Mouse (Mus musculus) embryonic stem cell, embryonic (primary cell): ENCODE results near the gene Irf9.

Experiments used
- CTCF ChIA-PET, 4 experiments: fragments of 300-600 bp in 2 of 4; fragments of 350-600 bp in 2 of 4; sonication (Branson Sonifier 250); formaldehyde crosslinking; loops; one replicate each; lab custom pipeline; 2022; ENCODE audit warnings: inconsistent platforms in 2 of 4; lab: Charles Lee
- POLR2A ChIA-PET, 4 experiments: fragments of 300-600 bp in 2 of 4; fragments of 350-600 bp in 2 of 4; sonication (Branson Sonifier 250); formaldehyde crosslinking; loops; one replicate each; lab custom pipeline; 2022; ENCODE audit warnings: antibody characterized with exemption in 4 of 4, inconsistent platforms in 1 of 4; lab: Charles Lee

Irf9 gene

GRCm38 (mm10) chr14:55603271-55603632 is at the start of gene Irf9:
Gene Irf9, plus strand, starts transcription at chr14:55603571.
- ChIA-PET POLR2A (interaction anchor here in 3 of 4 experiments (0.6 to 5.6 kb wide), 9 partner anchors 12 to 1370 kb away, joined by 3 to 53 read pairs (median 10); partner anchors contain the start of genes Rnf31 (in 3 of the 3), Psme2 (in 2 of the 3), A730061H03Rik (in 1 of the 3) and Dcaf11 (in 1 of the 3)), CTCF (no interaction called here)

GRCm38 (mm10) chr14:55554635-55555034 is 48.7 kb upstream of the Irf9 start:
- CTCF ChIA-PET, result interaction anchor here in 2 of 4 experiments (0.6 to 1.1 kb wide), 7 partner anchors 31 to 690 kb away, joined by 3 read pairs; partner anchors contain the start of gene Emc9 (in 1 of the 2)
- POLR2A ChIA-PET, result interaction anchor here in 2 of 4 experiments (0.6 to 6.5 kb wide), 13 partner anchors 9 to 911 kb away, joined by 3 to 96 read pairs (median 3); partner anchors contain the start of genes Pck2 (in 1 of the 2), Psme2 (in 1 of the 2) and Rnf31 (in 1 of the 2)

GRCm38 (mm10) chr14:55555788-55556187 is 47.6 kb upstream of the Irf9 start:
- POLR2A ChIA-PET, result interaction anchor here in 3 of 4 experiments (0.7 to 6.5 kb wide), 10 partner anchors 9 to 268 kb away, joined by 3 to 96 read pairs (median 4); partner anchors contain the start of genes Pck2 (in 2 of the 3), Psme2 (in 1 of the 3) and Rnf31 (in 1 of the 3)
- CTCF ChIA-PET, result interaction anchor here in 3 of 4 experiments (0.5 to 2.1 kb wide), 9 partner anchors 9 to 268 kb away, joined by 3 to 17 read pairs (median 4); partner anchors contain the start of genes Emc9 (in 1 of the 3), Nfatc4 (in 1 of the 3), Pck2 (in 1 of the 3) and Psme2 (in 1 of the 3)

GRCm38 (mm10) chr14:55557003-55557402 is 46.4 kb upstream of the Irf9 start:
- POLR2A ChIA-PET, result interaction anchor here in 3 of 4 experiments (0.6 to 6.5 kb wide), 18 partner anchors 8 to 676 kb away, joined by 3 to 96 read pairs (median 4); partner anchors contain the start of genes Pck2 (in 2 of the 3), Dhrs4 (in 1 of the 3), Fitm1 (in 1 of the 3) and Tgm1 (in 1 of the 3)
- CTCF ChIA-PET, result interaction anchor here in 3 of 4 experiments (0.6 to 3.5 kb wide), 15 partner anchors 9 to 478 kb away, joined by 3 to 17 read pairs (median 4); partner anchors contain the start of genes Psme2 (in 2 of the 3), Rnf31 (in 2 of the 3), Dhrs4 (in 1 of the 3) and Nfatc4 (in 1 of the 3)

DNA sequence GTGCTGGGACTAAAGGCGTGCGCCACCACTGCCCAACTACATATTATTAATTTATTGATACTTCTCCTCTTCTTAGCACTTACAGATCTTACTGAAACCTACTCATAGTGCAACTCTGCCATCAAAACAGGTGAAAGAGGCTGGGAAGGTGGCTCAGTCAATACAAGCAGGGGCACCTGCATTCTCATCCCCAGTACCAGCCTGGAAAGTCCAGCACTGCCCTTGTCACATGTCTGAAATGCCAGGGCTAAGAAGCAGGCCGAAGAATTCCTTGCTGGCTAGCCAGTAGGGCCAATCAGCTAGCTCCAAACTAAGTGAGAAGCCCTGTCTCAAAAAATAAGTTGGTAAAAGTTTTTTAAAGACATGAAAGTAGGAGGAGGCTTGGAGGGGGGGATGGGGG is 45.8 kb upstream of the Irf9 start:
- ChIA-PET POLR2A (interaction anchor here in 3 of 4 experiments (0.6 to 6.5 kb wide), 18 partner anchors 9 to 480 kb away, joined by 3 to 96 read pairs (median 4); partner anchors contain the start of genes Pck2 (in 2 of the 3), Dhrs4 (in 1 of the 3), Psme2 (in 1 of the 3) and Rnf31 (in 1 of the 3)), CTCF (interaction anchor here in 3 of 4 experiments (0.5 to 3.5 kb wide), 13 partner anchors 11 to 460 kb away, joined by 3 to 17 read pairs (median 4); partner anchors contain the start of genes Psme2 (in 2 of the 3), Rnf31 (in 2 of the 3), Dhrs4 (in 1 of the 3) and Emc9 (in 1 of the 3))

- CTCF ChIA-PET, result interaction anchor here in 3 of 4 experiments (0.5 to 3.5 kb wide), 9 partner anchors 17 to 203 kb away, joined by 3 to 18 read pairs (median 5); partner anchors contain the start of genes Dhrs4 (in 1 of the 3), Ltb4r2 (in 1 of the 3), Pck2 (in 1 of the 3) and Psme2 (in 1 of the 3)
Observed at GRCm38 (mm10) chr14:55558740-55559448, 44.5 kb upstream of the Irf9 start.

GRCm38 (mm10) chr14:55559799-55560201 is 43.6 kb upstream of the Irf9 start, which contains the start of gene Dcaf11:
Gene Dcaf11, plus strand, starts transcription at chr14:55560006.
- ChIA-PET POLR2A (interaction anchor here (0.5 to 8.6 kb wide), 92 partner anchors 8 to 633 kb away, joined by 3 to 92 read pairs (median 6); partner anchors contain the start of genes Psme1 (in 4 of the 4), Emc9 (in 3 of the 4), Pck2 (in 3 of the 4) and Psme2 (in 3 of the 4)), CTCF (interaction anchor here in 3 of 4 experiments (0.7 to 3.5 kb wide), 26 partner anchors 8 to 545 kb away, joined by 3 to 18 read pairs (median 6); partner anchors contain the start of genes Dhrs4 (in 1 of the 3), Emc9 (in 1 of the 3), Ngdn (in 1 of the 3) and Pck2 (in 1 of the 3))

More at GRCm38 (mm10) chr14:55558740-55559448, 44.5 kb upstream of the Irf9 start:
- POLR2A ChIA-PET, result interaction anchor here in 3 of 4 experiments (0.7 to 8.6 kb wide), 32 partner anchors 8 to 481 kb away, joined by 3 to 92 read pairs (median 16); partner anchors contain the start of genes Pck2 (in 3 of the 3), Psme1 (in 3 of the 3), Psme2 (in 3 of the 3) and Rnf31 (in 3 of the 3)

- POLR2A ChIA-PET, result interaction anchor here (0.5 to 8.6 kb wide), 113 partner anchors 9 to 634 kb away, joined by 3 to 92 read pairs (median 5); partner anchors contain the start of genes Psme1 (in 4 of the 4), Emc9 (in 3 of the 4), Gmpr2 (in 3 of the 4) and Nedd8 (in 3 of the 4)
Observed at GRCm38 (mm10) chr14:55560202-55561073, 42.9 kb upstream of the Irf9 start, which contains the start of gene A730061H03Rik. Gene A730061H03Rik, minus strand, starts transcription at chr14:55560406.

DNA sequence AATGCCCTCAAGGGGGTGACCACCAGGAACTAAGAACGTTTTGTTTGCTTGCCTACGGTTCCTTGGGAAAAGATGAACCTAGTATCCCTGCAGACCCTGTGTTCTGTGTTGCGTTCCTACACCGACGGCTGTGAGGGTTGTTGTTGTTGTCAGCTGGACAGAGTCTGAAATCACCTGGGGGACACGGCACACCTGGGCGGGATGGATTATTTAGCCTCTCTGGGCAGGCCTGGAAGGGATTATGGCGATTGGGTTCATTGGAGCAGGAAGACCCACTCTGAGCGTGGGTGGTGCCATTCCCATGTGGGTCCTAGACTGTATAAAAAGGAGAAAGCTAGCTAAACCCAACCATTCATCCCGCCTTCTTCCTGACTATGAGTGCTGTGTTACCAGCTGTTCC is 41.5 kb upstream of the Irf9 start:
- ChIA-PET CTCF (interaction anchor here in 1 of 4 experiments (1.4 kb wide), 1 partner anchor 17 kb away, joined by 3 read pairs; no protein-coding TSS in a partner anchor), POLR2A (interaction anchor here in 2 of 4 experiments (0.8 to 8.6 kb wide), 13 partner anchors 9 to 312 kb away, joined by 3 to 92 read pairs (median 6); partner anchors contain the start of genes Fitm1 (in 2 of the 2), Pck2 (in 2 of the 2), Psme1 (in 2 of the 2) and Carmil3 (in 1 of the 2))

More at GRCm38 (mm10) chr14:55560202-55561073, 42.9 kb upstream of the Irf9 start, which contains the start of gene A730061H03Rik:
- CTCF ChIA-PET, result interaction anchor here (0.5 to 2.3 kb wide), 39 partner anchors 9 to 545 kb away, joined by 3 to 18 read pairs (median 4); partner anchors contain the start of genes Psme1 (in 2 of the 4), Rabggta (in 2 of the 4), Dhrs1 (in 1 of the 4) and Dhrs4 (in 1 of the 4)

- CTCF ChIA-PET, result interaction anchor here in 2 of 4 experiments (1.4 to 1.8 kb wide), 2 partner anchors 12 to 15 kb away, joined by 3 to 4 read pairs; partner anchors contain the start of gene Fitm1 (in 1 of the 2)
Observed at GRCm38 (mm10) chr14:55563249-55563648, 40.1 kb upstream of the Irf9 start.

GRCm38 (mm10) chr14:55565748-55566147 is 37.6 kb upstream of the Irf9 start:
- CTCF ChIA-PET, result no interaction called here
- POLR2A ChIA-PET, result interaction anchor here in 2 of 4 experiments (1.8 to 8.6 kb wide), 3 partner anchors 12 to 26 kb away, joined by 4 to 92 read pairs (median 5); partner anchors contain the start of genes Psme1 (in 2 of the 2), Fitm1 (in 1 of the 2) and Pck2 (in 1 of the 2)

More at GRCm38 (mm10) chr14:55563249-55563648, 40.1 kb upstream of the Irf9 start:
- POLR2A ChIA-PET, result interaction anchor here in 3 of 4 experiments (0.6 to 8.6 kb wide), 8 partner anchors 9 to 141 kb away, joined by 3 to 92 read pairs (median 4); partner anchors contain the start of genes Emc9 (in 1 of the 3), Fitm1 (in 1 of the 3), Psme1 (in 1 of the 3) and Psme2 (in 1 of the 3)

DNA sequence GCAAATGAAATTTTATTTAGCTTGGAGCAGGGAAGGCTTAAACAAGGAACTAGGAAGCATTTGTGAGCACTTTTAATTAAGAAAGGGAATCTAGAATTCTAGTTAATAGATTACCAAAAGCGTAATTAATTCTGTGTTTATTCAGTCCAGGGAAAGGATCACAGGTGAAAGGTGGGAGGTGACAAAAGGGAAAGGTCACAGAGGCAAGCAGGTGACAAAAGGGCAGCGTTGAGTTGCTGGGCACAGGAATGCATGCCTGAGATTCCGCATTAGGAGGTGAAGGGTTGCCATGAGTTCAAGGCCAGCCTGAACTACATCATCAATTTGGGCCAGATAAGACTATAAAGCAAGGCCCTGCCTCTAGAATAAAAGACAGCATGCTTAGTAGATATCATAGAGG is 35.9 kb upstream of the Irf9 start:
- ChIA-PET CTCF (no interaction called here), POLR2A (interaction anchor here in 2 of 4 experiments (0.8 to 8.6 kb wide), 5 partner anchors 10 to 28 kb away, joined by 3 to 92 read pairs (median 4); partner anchors contain the start of genes Psme1 (in 2 of the 2), Fitm1 (in 1 of the 2), Pck2 (in 1 of the 2) and Psme2 (in 1 of the 2))

DNA sequence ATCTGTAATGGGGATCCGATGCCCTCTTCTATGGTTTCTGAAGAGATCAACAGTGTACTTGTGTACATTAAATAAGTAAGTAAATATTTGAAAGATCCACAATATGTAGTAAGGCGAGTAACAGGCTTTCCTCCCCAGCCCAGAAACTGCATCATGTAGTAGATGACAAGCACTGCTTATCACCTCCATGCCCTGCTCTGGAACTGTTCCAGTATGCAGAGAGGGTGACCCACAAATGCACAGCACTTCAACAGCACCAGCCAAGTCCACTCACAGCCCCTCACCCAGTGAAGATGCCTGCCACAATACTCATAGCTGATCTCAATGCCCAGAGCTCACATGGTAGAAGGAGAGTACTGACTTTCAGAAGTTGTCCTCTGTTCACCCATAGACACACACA is 32.8 kb upstream of the Irf9 start:
- ChIA-PET POLR2A (interaction anchor here in 3 of 4 experiments (0.7 to 2.8 kb wide), 9 partner anchors 9 to 449 kb away, joined by 3 to 15 read pairs (median 4); partner anchors contain the start of genes A730061H03Rik (in 2 of the 3), Dcaf11 (in 2 of the 3), Emc9 (in 1 of the 3) and Gmpr2 (in 1 of the 3)), CTCF (interaction anchor here in 2 of 4 experiments (0.6 to 1.7 kb wide), 3 partner anchors 10 to 314 kb away, joined by 3 to 6 read pairs (median 3); partner anchors contain the start of genes A730061H03Rik (in 1 of the 2) and Khnyn (in 1 of the 2))

DNA sequence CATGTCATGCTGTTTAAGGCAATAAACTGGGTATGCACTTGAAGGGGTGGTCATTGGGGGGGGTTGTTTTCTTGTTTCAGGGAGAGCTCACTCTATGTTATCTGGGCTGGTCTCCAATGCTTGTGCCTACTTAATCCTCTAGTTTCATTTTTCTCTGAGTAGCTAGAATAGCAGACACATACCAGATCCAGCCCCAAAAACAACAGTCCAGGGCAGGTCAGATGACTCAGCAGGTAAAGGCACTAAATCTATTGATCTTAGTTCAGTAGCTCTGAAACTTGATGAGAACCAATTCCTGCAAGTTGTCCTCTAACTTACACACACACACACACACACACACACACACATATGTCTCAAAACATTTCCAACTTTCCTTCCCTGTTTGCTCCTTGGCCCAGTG is 31.6 kb upstream of the Irf9 start:
- ChIA-PET POLR2A (interaction anchor here in 3 of 4 experiments (0.6 to 2.8 kb wide), 6 partner anchors 11 to 1337 kb away, joined by 3 to 15 read pairs (median 6); partner anchors contain the start of genes A730061H03Rik (in 3 of the 3), Dcaf11 (in 2 of the 3), Emc9 (in 1 of the 3) and Pck2 (in 1 of the 3)), CTCF (no interaction called here)
